Mouse (Mus musculus): ENCODE data around the gene Tle4. TPM values are rescaled to one million over a fixed set of nuclear protein-coding genes. Genes with fewer than 3 reads are reported as not detected.

The Tle4 gene
- total and polyA plus RNA-seq, 2 experiments from 2014 or later, result 22.9 to 82.7 TPM

- no peak for DNase-seq
- ATAC-seq, result no peak
- Histone ChIP-seq H3K36me3 (ENCODE audit: insufficient read depth) (peaks cover 3% of the 10 kb centered on the region; the same call in 1 of the 2 replicates), H3K4me3 (ENCODE audit: low read depth, low read length) (no peak overlapping the region), H3K27ac (ENCODE audit: low read depth, low read length) (no peak overlapping the region), H3K27me3 (ENCODE audit: insufficient read depth, low read length) (no peaks in the 10 kb centered on the region), H3K4me2 (ENCODE audit: low read depth) (no peak overlapping the region), H3K9ac (no peak overlapping the region), H3K4me1 (ENCODE audit: insufficient read depth) (no peaks in the 10 kb centered on the region), H3K9me3 (ENCODE audit: low read length) (no peaks in the 10 kb centered on the region)
- no peak for TF ChIP-seq CTCF (IDR thresholded peaks at IDR 0.05; ENCODE audit: low read depth)
These were observed 21.5 kb downstream of the Tle4 start for GRCm38 (mm10) chr19:14576311-14576710.

- no peak overlapping the region for H3K9ac ChIP-seq
- H3K27ac ChIP-seq (ENCODE audit: low read depth, low read length), result no peak overlapping the region
- ATAC-seq (no peak), DNase-seq (no peak)
- no peaks in the 10 kb centered on the region for H3K36me3 ChIP-seq (ENCODE audit: insufficient read depth)
- TF ChIP-seq CTCF (IDR thresholded peaks at IDR 0.05; ENCODE audit: low read depth), result no peak
- H3K4me1 ChIP-seq (ENCODE audit: insufficient read depth), result peaks cover 4% of the 10 kb centered on the region; the same call in 1 of the 2 replicates
- H3K27me3 ChIP-seq (ENCODE audit: insufficient read depth, low read length), result no peaks in the 10 kb centered on the region
- H3K4me3 ChIP-seq (ENCODE audit: low read depth, low read length), result no peak overlapping the region
- no peaks in the 10 kb centered on the region for H3K9me3 ChIP-seq (ENCODE audit: low read length)
- H3K4me2 ChIP-seq (ENCODE audit: low read depth), result no peak overlapping the region
These were observed 29.0 kb downstream of the Tle4 start for GRCm38 (mm10) chr19:14568879-14569278.

GRCm38 (mm10) chr19:14567081-14567480 lies 30.8 kb downstream of the Tle4 start:
- no peak overlapping the region for H3K27ac ChIP-seq (ENCODE audit: low read depth, low read length)
- no peak for DNase-seq
- TF ChIP-seq CTCF (IDR thresholded peaks at IDR 0.05; ENCODE audit: low read depth), result no peak

GRCm38 (mm10) chr19:14566564-14567021 lies 31.3 kb downstream of the Tle4 start:
- H3K4me2 ChIP-seq (ENCODE audit: low read depth), result no peak overlapping the region
- DNase-seq (peak; percentile 28), ATAC-seq (peak; percentile 29; the same call in 1 of the 2 replicates)
- peaks cover 4% of the 10 kb centered on the region; the same call in 1 of the 2 replicates for H3K4me1 ChIP-seq (ENCODE audit: insufficient read depth)
- WGBS, result 15% methylated on average over 5 of the region's 5 CpGs
- H3K9me3 ChIP-seq (ENCODE audit: low read length), result no peaks in the 10 kb centered on the region
- H3K4me3 ChIP-seq (ENCODE audit: low read depth, low read length), result no peak overlapping the region
- no peaks in the 10 kb centered on the region for H3K36me3 ChIP-seq (ENCODE audit: insufficient read depth)
- H3K27ac ChIP-seq (ENCODE audit: low read depth, low read length), result no peak overlapping the region
- H3K9ac ChIP-seq, result no peak overlapping the region
- no peaks in the 10 kb centered on the region for H3K27me3 ChIP-seq (ENCODE audit: insufficient read depth, low read length)
- TF ChIP-seq CTCF (IDR thresholded peaks at IDR 0.05; ENCODE audit: low read depth), result no peak

More at GRCm38 (mm10) chr19:14567081-14567480, 30.8 kb downstream of the Tle4 start:
- Histone ChIP-seq H3K4me2 (ENCODE audit: low read depth) (no peak overlapping the region), H3K36me3 (ENCODE audit: insufficient read depth) (no peaks in the 10 kb centered on the region), H3K9me3 (ENCODE audit: low read length) (no peaks in the 10 kb centered on the region), H3K4me3 (ENCODE audit: low read depth, low read length) (no peak overlapping the region), H3K9ac (no peak overlapping the region), H3K4me1 (ENCODE audit: insufficient read depth) (peaks cover 4% of the 10 kb centered on the region; the same call in 1 of the 2 replicates), H3K27me3 (ENCODE audit: insufficient read depth, low read length) (no peaks in the 10 kb centered on the region)
- 21% methylated on average over 3 of the region's 3 CpGs for WGBS
- no peak for ATAC-seq

GRCm38 (mm10) chr19:14565424-14566069 lies 32.3 kb downstream of the Tle4 start:
- WGBS, result 25% methylated on average over 4 of the region's 4 CpGs
- Histone ChIP-seq H3K9ac (no peak overlapping the region), H3K36me3 (ENCODE audit: insufficient read depth) (no peaks in the 10 kb centered on the region), H3K9me3 (ENCODE audit: low read length) (no peaks in the 10 kb centered on the region), H3K27ac (ENCODE audit: low read depth, low read length) (no peak overlapping the region), H3K4me1 (ENCODE audit: insufficient read depth) (peaks cover 4% of the 10 kb centered on the region; the same call in 1 of the 2 replicates), H3K27me3 (ENCODE audit: insufficient read depth, low read length) (no peaks in the 10 kb centered on the region), H3K4me2 (ENCODE audit: low read depth) (no peak overlapping the region), H3K4me3 (ENCODE audit: low read depth, low read length) (no peak overlapping the region)
- ATAC-seq (no peak), DNase-seq (no peak)
- TF ChIP-seq CTCF (IDR thresholded peaks at IDR 0.05; ENCODE audit: low read depth), result no peak

- Histone ChIP-seq H3K9me3 (ENCODE audit: low read length) (no peaks in the 10 kb centered on the region), H3K4me1 (ENCODE audit: insufficient read depth) (peaks cover 4% of the 10 kb centered on the region; the same call in 1 of the 2 replicates), H3K9ac (no peak overlapping the region), H3K27ac (ENCODE audit: low read depth, low read length) (no peak overlapping the region), H3K27me3 (ENCODE audit: insufficient read depth, low read length) (no peaks in the 10 kb centered on the region), H3K4me2 (ENCODE audit: low read depth) (no peak overlapping the region), H3K36me3 (ENCODE audit: insufficient read depth) (no peaks in the 10 kb centered on the region), H3K4me3 (ENCODE audit: low read depth, low read length) (no peak overlapping the region)
- no peak for ATAC-seq
- WGBS, result 70% methylated on average over 4 of the region's 4 CpGs
- no peak for TF ChIP-seq CTCF (IDR thresholded peaks at IDR 0.05; ENCODE audit: low read depth)
- DNase-seq, result no peak
These were observed 34.4 kb downstream of the Tle4 start for GRCm38 (mm10) chr19:14563273-14563959.

- Histone ChIP-seq H3K4me3 (ENCODE audit: low read depth, low read length) (no peak overlapping the region), H3K9me3 (ENCODE audit: low read length) (no peaks in the 10 kb centered on the region), H3K27me3 (ENCODE audit: insufficient read depth, low read length) (no peaks in the 10 kb centered on the region), H3K4me2 (ENCODE audit: low read depth) (no peak overlapping the region), H3K4me1 (ENCODE audit: insufficient read depth) (no peaks in the 10 kb centered on the region), H3K9ac (no peak overlapping the region), H3K27ac (ENCODE audit: low read depth, low read length) (no peak overlapping the region), H3K36me3 (ENCODE audit: insufficient read depth) (no peaks in the 10 kb centered on the region)
- DNase-seq, result no peak
- no peak for ATAC-seq
- TF ChIP-seq CTCF (IDR thresholded peaks at IDR 0.05; ENCODE audit: low read depth), result no peak
- 87% methylated on average over 3 of the region's 3 CpGs for WGBS
These were observed 50.0 kb downstream of the Tle4 start for GRCm38 (mm10) chr19:14547871-14548270.

Data from forebrain, postnatal 0 days (tissue).